Mouse (Mus musculus) heart, embryonic 14.5 days (tissue): ENCODE data around the gene Lrrc46. TPM values are rescaled to one million over a fixed set of nuclear protein-coding genes. Genes with fewer than 3 reads are reported as not detected.
A peak's percentile ranks its signal among the peaks of the same experiment; 100 is the strongest.

ENCODE experiments used
- ATAC-seq: fragments of 200-750 bp; cut with Nextera tagmentation; 2 replicates; pipeline ENCODE4 v1.8.0; 2017; ENCODE audit warnings: low read depth, moderate TSS enrichment; ENCODE audit not compliant: insufficient number of reproducible peaks, insufficient read depth, low FRiP score
- H3K27ac ChIP-seq, 2 experiments: fragments of 200-500 bp in 1 of 2; fragments of 300-500 bp in 1 of 2; sonication (generic) in 1 of 2; replicated peaks in 1 of 2; 2 replicates each; pipeline ENCODE4 v1.5.1; 2012 to 2014; ENCODE audit warnings: low read depth in 2 of 2, low read length in 2 of 2, control low read depth in 1 of 2, mild to moderate bottlenecking in 1 of 2, mixed read lengths in 1 of 2; ENCODE audit not compliant: control insufficient read depth in 1 of 2, insufficient read depth in 1 of 2
- H3K27me3 ChIP-seq: fragments of 300-500 bp; sonication (generic); 2 replicates; pipeline ENCODE4 v1.6.1; 2014; ENCODE audit warnings: mild to moderate bottlenecking, low read length, control low read depth; ENCODE audit not compliant: control insufficient read depth, insufficient read depth
- H3K36me3 ChIP-seq: fragments of 300-500 bp; sonication (generic); 2 replicates; pipeline ENCODE4 v1.6.1; 2014; ENCODE audit warnings: mild to moderate bottlenecking, control low read depth, low read length, mixed read lengths; ENCODE audit not compliant: control insufficient read depth, insufficient read depth
- H3K4me1 ChIP-seq, 2 experiments: fragments of 200-500 bp in 1 of 2; fragments of 300-500 bp in 1 of 2; sonication (generic) in 1 of 2; 2 replicates each; pipeline ENCODE4 v1.6.1; 2012 to 2014; ENCODE audit warnings: low read length in 2 of 2, control low read depth in 1 of 2, mixed read lengths in 1 of 2; ENCODE audit not compliant: control insufficient read depth in 2 of 2, insufficient read depth in 2 of 2
- H3K4me2 ChIP-seq: fragments of 300-500 bp; sonication (generic); 2 replicates; pipeline ENCODE4 v1.6.1; 2014; ENCODE audit warnings: mild to moderate bottlenecking, low read length
- H3K4me3 ChIP-seq, 2 experiments: fragments of 200-500 bp in 1 of 2; fragments of 300-500 bp in 1 of 2; sonication (generic) in 1 of 2; 2 replicates each; pipeline ENCODE4 v1.5.1; 2012 to 2014; ENCODE audit warnings: low read length in 2 of 2, mild to moderate bottlenecking in 2 of 2, control low read depth in 1 of 2, low read depth in 1 of 2, moderate library complexity in 1 of 2; ENCODE audit not compliant: control insufficient read depth in 1 of 2, insufficient read depth in 1 of 2
- H3K9ac ChIP-seq: fragments of 300-500 bp; sonication (generic); 2 replicates; pipeline ENCODE4 v1.6.1; 2014; ENCODE audit warnings: mild to moderate bottlenecking, low read length
- H3K9me3 ChIP-seq: fragments of 300-500 bp; sonication (generic); 2 replicates; pipeline ENCODE4 v1.6.1; 2016; ENCODE audit warnings: low read length, control low read depth; ENCODE audit not compliant: control insufficient read depth
- WGBS: fragments of 180-500 bp; shearing (Covaris S2); extraction: QIAGEN DNeasy Blood & Tissue Kit; methylation state at CpG from one replicate; pipeline ENCODE4 v1.1.7; 2014; 5-methylcytosine and 5-hydroxymethylcytosine counted together
- polyA plus RNA-seq: library from polyadenylated mRNA; unstranded; fragments of >200 nt; fragmentation: Nextera tagmentation; extraction: Ambion mirVana; gene quantifications from 2 replicates; pipeline ENCODE4 v1.2.1, GENCODE M21; 2014

Lrrc46 gene
- polyA plus RNA-seq, 1 experiment from 2014 or later = 0.35 TPM

DNA sequence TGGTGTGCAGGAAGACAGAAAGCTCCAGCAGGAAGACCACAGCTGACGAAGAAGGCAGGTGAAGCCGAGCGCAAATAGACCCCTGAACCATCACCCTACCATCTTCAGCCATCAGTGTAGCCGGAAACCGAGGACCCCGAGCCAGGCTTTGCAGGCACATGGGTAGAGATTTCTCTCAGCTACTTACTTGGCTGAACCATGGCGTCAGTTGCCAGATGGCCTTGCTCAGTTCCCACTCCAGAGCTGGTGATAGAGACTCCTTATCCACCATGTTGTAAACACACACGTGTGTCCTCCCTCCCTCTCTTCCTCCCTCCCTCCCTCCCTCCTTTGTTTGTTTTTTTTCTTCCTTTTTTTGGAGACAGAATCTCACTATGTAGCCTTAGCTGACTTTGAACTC, 33.0 kb upstream of the Lrrc46 start:
- no peak overlapping the region for H3K4me3 ChIP-seq
- no peaks in the 10 kb centered on the region for H3K36me3 ChIP-seq
- no peaks in the 10 kb centered on the region for H3K27me3 ChIP-seq
- no peak overlapping the region for H3K9ac ChIP-seq
- H3K27ac ChIP-seq = no peak overlapping the region
- no peak overlapping the region for H3K4me2 ChIP-seq
- H3K4me1 ChIP-seq = peaks cover 7 to 25% of the 10 kb centered on the region in 2 experiments
- WGBS = 55% methylated on average over 8 of the region's 8 CpGs
- H3K9me3 ChIP-seq = no peaks in the 10 kb centered on the region
- no peak for ATAC-seq

DNA sequence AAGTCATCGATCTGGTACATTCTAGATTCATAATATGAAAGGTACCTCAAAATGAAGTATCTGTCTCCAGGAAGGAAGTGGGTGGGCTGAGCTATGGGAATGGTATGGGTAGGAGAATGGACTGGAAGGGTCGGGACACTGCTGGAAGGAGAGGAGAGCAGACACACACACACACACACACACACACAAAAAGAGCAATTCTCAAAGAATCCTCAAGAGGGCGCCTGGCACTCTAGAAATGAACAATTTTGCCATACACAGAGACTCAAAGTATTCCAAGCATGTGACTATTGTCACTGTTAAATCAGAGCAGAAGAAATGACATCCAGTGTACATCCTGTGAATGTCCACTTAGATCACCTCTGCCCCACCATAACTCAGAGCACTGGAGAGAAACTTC, 31.3 kb upstream of the Lrrc46 start:
- Histone ChIP-seq H3K9me3 (no peaks in the 10 kb centered on the region), H3K9ac (no peak overlapping the region), H3K4me3 (no peak overlapping the region), H3K4me1 (peaks cover 7 to 25% of the 10 kb centered on the region in 2 experiments), H3K4me2 (no peak overlapping the region), H3K27me3 (no peaks in the 10 kb centered on the region), H3K27ac (no peak overlapping the region), H3K36me3 (peaks cover 9% of the 10 kb centered on the region)
- ATAC-seq = no peak
- WGBS = 29% methylated on average over 3 of the region's 3 CpGs

DNA sequence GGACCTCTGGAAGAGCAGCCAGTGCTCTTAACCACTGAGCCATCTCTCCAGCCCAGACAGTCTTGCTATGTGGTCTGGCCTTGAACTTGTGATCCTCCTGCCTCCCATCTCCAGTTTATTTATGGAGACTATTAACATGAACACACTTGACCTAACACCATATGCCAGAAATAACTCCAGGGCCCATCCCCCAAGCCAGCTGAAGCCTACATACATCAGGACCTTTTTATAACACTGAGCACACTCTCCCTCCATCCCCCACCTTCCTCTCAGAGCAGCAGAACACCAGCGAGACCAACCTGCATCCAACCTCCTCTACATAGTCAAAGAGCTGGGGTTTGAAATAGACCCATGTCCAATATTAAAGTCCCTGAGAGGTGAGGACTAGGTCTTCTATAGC, 29.9 kb upstream of the Lrrc46 start:
- H3K9ac ChIP-seq = peak overlapping the region; percentile 54; the same call in 1 of the 2 replicates
- H3K4me1 ChIP-seq = peaks cover 7 to 25% of the 10 kb centered on the region in 2 experiments
- peak; percentile 60 for ATAC-seq
- no peak overlapping the region for H3K4me2 ChIP-seq
- H3K4me3 ChIP-seq = no peak overlapping the region
- WGBS = 32% methylated on average over 1 of the region's 1 CpGs
- peak overlapping the region; percentile 40 to 77 for H3K27ac ChIP-seq
- no peaks in the 10 kb centered on the region for H3K9me3 ChIP-seq
- H3K27me3 ChIP-seq = no peaks in the 10 kb centered on the region
- H3K36me3 ChIP-seq = peaks cover 15% of the 10 kb centered on the region

DNA sequence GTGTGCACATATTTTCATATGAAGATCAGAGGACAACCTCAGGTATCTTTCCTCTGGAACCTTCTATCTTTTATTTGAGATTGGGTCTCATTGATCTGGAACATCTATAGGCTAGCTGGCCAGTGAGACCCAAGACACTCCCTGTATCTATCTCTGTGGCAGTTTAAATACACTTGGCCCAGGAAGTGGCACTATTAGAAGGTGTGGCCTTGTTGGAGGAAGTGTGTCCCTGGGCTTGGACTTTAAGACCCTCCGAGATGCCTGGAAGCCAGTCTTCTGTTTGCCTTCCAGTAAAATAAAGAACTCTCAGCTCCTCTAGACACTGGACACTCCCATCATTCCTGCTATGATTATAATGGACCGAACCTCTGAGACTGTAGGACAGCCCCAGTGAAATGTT, 28.6 kb upstream of the Lrrc46 start:
- 71% methylated on average over 2 of the region's 2 CpGs for WGBS
- Histone ChIP-seq H3K9me3 (no peaks in the 10 kb centered on the region), H3K27me3 (no peaks in the 10 kb centered on the region), H3K4me3 (no peak overlapping the region), H3K36me3 (peaks cover 15% of the 10 kb centered on the region), H3K27ac (0 out of 4 replicates have a peak overlapping the region, but pooled peaks of 1 of the 2 experiments have one; percentile 77), H3K9ac (no peak overlapping the region), H3K4me2 (no peak overlapping the region), H3K4me1 (peaks cover 7 to 30% of the 10 kb centered on the region in 2 experiments)
- ATAC-seq = no peak

DNA sequence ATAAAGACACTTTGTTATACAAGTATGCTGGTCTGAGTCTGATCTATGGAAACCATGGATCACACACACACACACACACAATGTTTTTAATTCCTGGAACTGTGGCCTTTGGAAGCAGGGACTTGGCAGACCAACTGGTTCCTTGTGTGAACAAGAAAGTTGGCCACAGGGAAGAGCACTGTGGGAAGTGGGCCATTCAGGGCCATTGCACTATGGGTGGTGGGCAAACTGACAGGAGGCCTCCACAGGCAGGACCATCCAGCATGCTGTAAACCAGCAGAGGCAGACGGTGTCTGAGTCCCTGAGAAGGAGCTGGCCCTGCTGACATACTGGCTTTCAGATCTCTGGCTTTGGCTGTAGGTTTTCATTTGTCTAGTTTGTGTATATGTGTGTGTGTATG, 28.1 kb upstream of the Lrrc46 start:
- whole genome bisulfite sequencing = 73% methylated on average over 1 of the region's 1 CpGs
- H3K9ac ChIP-seq = no peak overlapping the region

DNA sequence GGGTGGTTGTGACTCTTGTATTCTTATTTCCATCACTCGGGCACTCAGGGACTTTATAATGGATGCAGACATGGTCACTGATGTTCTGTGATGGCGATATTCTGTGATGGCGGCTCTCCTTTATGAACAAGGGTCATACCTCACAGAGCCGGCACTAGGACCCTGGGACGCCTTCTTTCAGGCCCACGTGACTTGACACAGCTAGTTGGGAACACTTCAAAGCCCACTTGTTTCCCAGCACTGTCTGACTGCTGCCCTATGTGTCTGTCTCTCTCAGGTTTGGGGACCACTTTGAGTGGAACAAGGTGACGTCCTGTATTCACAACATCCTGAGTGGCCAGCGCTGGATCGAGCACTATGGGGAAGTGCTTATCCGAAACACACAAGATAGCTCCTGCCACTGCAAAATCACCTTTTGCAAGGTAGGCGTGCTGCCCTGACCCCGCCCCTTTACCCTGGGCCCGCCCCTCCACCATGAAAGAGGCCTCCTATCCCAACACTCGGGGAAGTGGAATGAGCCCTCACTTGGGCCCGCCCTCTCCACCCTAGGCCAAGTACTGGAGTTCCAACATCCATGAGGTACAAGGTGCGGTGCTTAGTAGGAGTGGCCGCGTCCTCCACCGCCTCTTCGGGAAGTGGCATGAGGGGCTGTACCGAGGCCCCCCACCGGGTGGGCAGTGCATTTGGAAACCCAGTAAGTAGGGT, 25.6 kb upstream of the Lrrc46 start:
- Histone ChIP-seq H3K9ac (no peak overlapping the region), H3K27ac (no peak overlapping the region), H3K4me2 (no peak overlapping the region), H3K4me1 (peaks cover 7 to 17% of the 10 kb centered on the region in 2 experiments; a peak in 3 of 4 replicates), H3K9me3 (no peaks in the 10 kb centered on the region), H3K27me3 (no peaks in the 10 kb centered on the region), H3K4me3 (no peak overlapping the region), H3K36me3 (peaks cover 19% of the 10 kb centered on the region)
- WGBS = 51% methylated on average over 22 of the region's 22 CpGs
- no peak for ATAC-seq

More for the DNA sequence above, 28.1 kb upstream of the Lrrc46 start:
- no peak overlapping the region for H3K4me3 ChIP-seq
- peaks cover 7 to 30% of the 10 kb centered on the region in 2 experiments for H3K4me1 ChIP-seq
- ATAC-seq = no peak
- H3K9me3 ChIP-seq = no peaks in the 10 kb centered on the region
- peaks cover 15% of the 10 kb centered on the region for H3K36me3 ChIP-seq
- no peak overlapping the region for H3K27ac ChIP-seq
- H3K4me2 ChIP-seq = no peak overlapping the region
- H3K27me3 ChIP-seq = no peaks in the 10 kb centered on the region

DNA sequence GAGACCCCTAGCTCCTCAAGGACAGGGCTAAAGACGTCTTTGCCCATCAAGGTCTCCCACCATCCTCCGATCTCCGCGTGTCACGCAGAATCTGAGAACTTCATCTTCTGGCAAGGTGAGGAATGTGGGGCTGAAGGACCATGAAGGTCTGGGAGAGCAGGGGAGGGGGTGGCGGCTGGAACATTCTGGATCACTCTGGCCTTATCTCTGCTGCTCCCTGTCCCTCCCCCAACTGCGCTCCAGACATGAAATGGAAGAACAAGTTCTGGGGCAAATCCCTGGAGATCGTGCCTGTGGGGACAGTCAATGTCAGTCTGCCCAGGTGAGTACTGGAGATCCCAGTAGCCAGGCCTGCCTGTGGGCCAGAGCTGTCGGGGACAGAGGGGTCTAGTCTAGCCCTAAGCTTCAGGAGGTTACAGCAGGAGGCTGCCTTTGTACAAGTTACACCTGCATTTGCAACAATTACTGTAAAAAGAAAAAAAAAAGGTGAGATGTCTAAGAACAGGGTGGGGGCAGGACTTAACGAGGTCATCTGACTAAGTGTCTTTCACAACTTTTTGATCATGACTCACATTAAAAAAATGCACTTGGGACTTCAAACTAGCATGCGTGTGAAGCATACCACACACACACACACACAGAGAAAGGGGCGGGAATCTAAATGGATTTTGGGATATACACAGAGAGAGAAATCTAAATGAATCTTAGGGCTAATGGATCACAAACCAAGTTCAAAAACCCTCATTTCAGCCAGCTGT, 24.5 kb upstream of the Lrrc46 start:
- Histone ChIP-seq H3K36me3 (peaks cover 30% of the 10 kb centered on the region), H3K9ac (no peak overlapping the region), H3K4me3 (no peak overlapping the region)

More for the DNA sequence above, 24.5 kb upstream of the Lrrc46 start:
- Histone ChIP-seq H3K9me3 (no peaks in the 10 kb centered on the region), H3K4me2 (no peak overlapping the region), H3K27me3 (no peaks in the 10 kb centered on the region), H3K4me1 (peaks cover 2 to 9% of the 10 kb centered on the region in 2 experiments; a peak in 2 of 4 replicates), H3K27ac (no peak overlapping the region)
- 76% methylated on average over 12 of the region's 12 CpGs for whole genome bisulfite sequencing
- ATAC-seq = no peak
